Mouse (Mus musculus) forebrain, embryonic 15.5 days (tissue): ENCODE measurements around the gene Tbc1d14. TPM values are rescaled to one million over a fixed set of nuclear protein-coding genes. Genes with fewer than 3 reads are reported as not detected.

Experiments used
- ATAC-seq: fragments of 200-750 bp; cut with Nextera tagmentation; replicated peaks from 2 replicates; pipeline ENCODE4 v1.8.0; 2017; ENCODE audit warnings: mild to moderate bottlenecking, moderate TSS enrichment, moderate library complexity
- H3K27ac ChIP-seq: fragments of 300-500 bp; sonication (generic); replicated peaks from 2 replicates; pipeline ENCODE4 v1.5.1; 2015; ENCODE audit warnings: mild to moderate bottlenecking, inconsistent platforms
- H3K27me3 ChIP-seq: fragments of 300-500 bp; sonication (generic); 2 replicates; pipeline ENCODE4 v1.6.1; 2015; ENCODE audit warnings: inconsistent platforms
- H3K36me3 ChIP-seq: fragments of 300-500 bp; sonication (generic); 2 replicates; pipeline ENCODE4 v1.6.1; 2015; ENCODE audit warnings: mild to moderate bottlenecking, inconsistent platforms
- H3K4me1 ChIP-seq: fragments of 300-500 bp; sonication (generic); 2 replicates; pipeline ENCODE4 v1.6.1; 2015; ENCODE audit warnings: inconsistent platforms
- H3K4me2 ChIP-seq: fragments of 300-500 bp; sonication (generic); replicated peaks from 2 replicates; pipeline ENCODE4 v1.6.1; 2015; ENCODE audit warnings: mild to moderate bottlenecking, inconsistent platforms
- H3K4me3 ChIP-seq: fragments of 300-500 bp; sonication (generic); 2 replicates; pipeline ENCODE4 v1.5.1; 2015; ENCODE audit warnings: mild to moderate bottlenecking, inconsistent platforms
- H3K9ac ChIP-seq: fragments of 300-500 bp; sonication (generic); replicated peaks from 2 replicates; pipeline ENCODE4 v1.6.1; 2015; ENCODE audit warnings: mild to moderate bottlenecking, inconsistent platforms
- H3K9me3 ChIP-seq: fragments of 300-500 bp; sonication (generic); 2 replicates; pipeline ENCODE4 v1.6.1; 2016; ENCODE audit warnings: inconsistent platforms
- WGBS: fragments of 180-500 bp; shearing (Covaris S2); methylation state at CpG from one replicate; pipeline ENCODE4 v1.1.7; 2015; ENCODE audit warnings: mixed read lengths; 5-methylcytosine and 5-hydroxymethylcytosine counted together
- polyA plus RNA-seq: library from polyadenylated mRNA; unstranded; fragments of >200 nt; fragmentation: Nextera tagmentation; extraction: Ambion mirVana; gene quantifications from 2 replicates; pipeline ENCODE4 v1.2.1, GENCODE M21; 2015

Gene Tbc1d14
- polyA plus RNA-seq, 1 experiment from 2014 or later: 104 TPM

DNA sequence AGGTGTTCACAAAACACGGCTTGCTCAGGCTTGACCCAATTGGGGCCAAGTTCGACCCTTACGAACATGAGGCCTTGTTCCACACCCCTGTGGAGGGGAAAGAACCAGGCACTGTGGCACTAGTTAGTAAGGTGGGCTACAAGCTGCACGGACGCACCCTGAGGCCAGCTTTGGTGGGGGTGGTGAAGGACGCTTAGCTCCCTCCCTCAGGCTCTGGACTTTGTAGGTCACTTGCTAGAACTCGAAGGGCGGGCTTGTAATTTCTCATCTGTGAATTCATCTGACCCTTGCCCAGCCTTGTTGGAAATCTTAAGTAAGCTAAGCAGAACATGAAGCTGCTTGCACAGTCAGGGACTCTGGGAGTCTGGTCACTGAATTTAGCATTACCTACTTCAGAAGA lies 121.9 kb downstream of the Tbc1d14 start:
- H3K9ac ChIP-seq: no peak overlapping the region
- 95% methylated on average over 8 of the region's 8 CpGs for WGBS
- H3K4me3 ChIP-seq: no peak overlapping the region
- H3K4me2 ChIP-seq: no peak overlapping the region
- ATAC-seq: no peak
- H3K4me1 ChIP-seq: peaks cover 3% of the 10 kb centered on the region
- H3K36me3 ChIP-seq: peaks cover 55% of the 10 kb centered on the region
- no peaks in the 10 kb centered on the region for H3K9me3 ChIP-seq
- H3K27me3 ChIP-seq: no peaks in the 10 kb centered on the region
- H3K27ac ChIP-seq: no peak overlapping the region

GRCm38 (mm10) chr5:36465889-36466288 lies 127.2 kb downstream of the Tbc1d14 start:
- no peak overlapping the region for H3K27ac ChIP-seq
- peaks cover 20% of the 10 kb centered on the region for H3K36me3 ChIP-seq
- peak overlapping the region; percentile 75 for H3K9ac ChIP-seq
- ATAC-seq: no peak
- no peaks in the 10 kb centered on the region for H3K27me3 ChIP-seq
- 34% methylated on average over 8 of the region's 8 CpGs for WGBS
- peaks cover 22% of the 10 kb centered on the region for H3K4me1 ChIP-seq
- peak overlapping the region; percentile 95 for H3K4me2 ChIP-seq
- H3K4me3 ChIP-seq: peak overlapping the region; percentile 87
- H3K9me3 ChIP-seq: no peaks in the 10 kb centered on the region

DNA sequence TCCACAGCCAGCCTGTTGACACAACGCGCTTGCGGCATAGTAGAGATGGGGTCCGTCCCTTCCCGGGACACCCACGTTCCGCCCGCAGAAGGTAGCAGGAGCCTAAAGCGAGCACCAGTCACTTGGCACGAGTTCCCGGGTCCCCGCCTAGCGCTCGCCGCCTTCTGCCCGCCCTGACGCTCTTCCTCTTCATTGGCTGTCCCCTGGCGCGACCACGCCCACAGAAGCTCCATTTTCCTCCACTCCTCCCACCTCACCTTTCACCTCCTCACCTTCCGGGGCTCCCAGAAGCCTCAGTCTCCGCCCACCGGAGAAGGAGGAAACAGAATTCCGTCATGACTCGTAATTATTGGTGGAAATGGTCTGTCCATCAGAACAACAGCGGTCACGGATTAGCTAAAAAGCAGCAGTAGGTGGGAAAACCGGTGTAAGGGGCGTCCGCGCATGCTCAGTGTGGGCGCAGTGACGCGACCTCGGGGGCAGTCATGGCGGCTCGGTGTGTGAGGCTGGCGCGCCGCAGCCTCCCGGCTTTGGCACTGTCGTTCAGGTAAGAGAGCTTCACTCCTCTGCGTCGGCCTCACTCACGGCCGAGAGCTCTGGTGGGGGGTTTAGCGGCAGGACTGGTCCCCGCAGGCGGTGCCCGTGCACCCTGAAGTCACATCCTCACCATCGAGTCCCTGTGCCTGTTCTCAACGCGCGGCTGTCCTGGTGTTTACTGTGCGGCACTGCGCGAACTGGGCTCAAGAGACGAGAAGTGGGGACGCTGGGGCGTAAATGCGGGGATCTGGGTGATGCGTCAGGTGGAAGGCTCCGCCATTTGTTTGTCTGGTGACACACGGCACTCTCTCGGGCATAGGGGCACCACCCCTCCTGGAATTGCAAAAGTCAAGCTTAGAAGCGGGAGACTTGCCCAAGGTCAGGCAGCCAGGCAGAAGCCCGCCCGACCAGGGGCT lies 128.1 kb downstream of the Tbc1d14 start, which contains the start of gene Grpel1:
TSS of gene Grpel1 (plus strand) at position 290 of the 953 bp plus-strand sequence.
- H3K9me3 ChIP-seq: no peaks in the 10 kb centered on the region
- H3K4me1 ChIP-seq: peaks cover 22% of the 10 kb centered on the region
- H3K4me2 ChIP-seq: peak within 1 kb of the TSS; percentile 95
- WGBS: under 1% methylated on average over 68 of the region's 68 CpGs
- peak; percentile 96 for ATAC-seq
- H3K9ac ChIP-seq: peak within 1 kb of the TSS; percentile 75
- no peaks in the 10 kb centered on the region for H3K27me3 ChIP-seq
- peaks cover 11% of the 10 kb centered on the region for H3K36me3 ChIP-seq
- H3K4me3 ChIP-seq: peak within 1 kb of the TSS; percentile 87
- peak within 1 kb of the TSS; percentile 73 for H3K27ac ChIP-seq

DNA sequence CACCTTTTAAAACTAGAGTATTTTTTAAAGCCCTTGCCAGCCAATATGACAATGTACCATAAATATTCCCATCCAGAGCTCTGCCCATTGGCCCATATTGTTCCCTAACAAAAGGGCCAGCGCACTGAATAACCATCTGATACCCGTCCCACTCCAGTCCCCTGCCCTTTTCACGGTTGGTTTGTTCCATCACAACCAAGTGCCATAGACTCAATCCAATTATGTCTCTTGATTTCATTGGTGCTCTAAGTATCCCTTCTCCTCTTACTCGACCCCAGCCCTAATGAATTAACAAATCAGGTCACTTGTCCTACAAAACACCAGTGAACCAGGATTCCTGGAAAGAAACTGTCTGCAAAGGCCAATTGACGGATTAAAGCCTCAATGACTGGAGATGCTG lies 129.7 kb downstream of the Tbc1d14 start:
- H3K9me3 ChIP-seq: no peaks in the 10 kb centered on the region
- H3K27ac ChIP-seq: no peak overlapping the region
- no peak overlapping the region for H3K9ac ChIP-seq
- ATAC-seq: no peak
- H3K27me3 ChIP-seq: no peaks in the 10 kb centered on the region
- H3K4me1 ChIP-seq: peaks cover 22% of the 10 kb centered on the region
- no peak overlapping the region for H3K4me2 ChIP-seq
- WGBS: 10% methylated on average over 5 of the region's 5 CpGs
- H3K4me3 ChIP-seq: no peak overlapping the region
- peaks cover 1% of the 10 kb centered on the region; the same call in 1 of the 2 replicates for H3K36me3 ChIP-seq

GRCm38 (mm10) chr5:36462810-36463209 lies 130.3 kb downstream of the Tbc1d14 start:
- no peaks in the 10 kb centered on the region for H3K9me3 ChIP-seq
- no peaks in the 10 kb centered on the region for H3K27me3 ChIP-seq
- no peaks in the 10 kb centered on the region for H3K36me3 ChIP-seq
- no peak overlapping the region for H3K27ac ChIP-seq
- no peak overlapping the region for H3K4me2 ChIP-seq
- 11% methylated on average over 7 of the region's 7 CpGs for WGBS
- ATAC-seq: no peak
- H3K4me3 ChIP-seq: no peak overlapping the region
- peaks cover 22% of the 10 kb centered on the region for H3K4me1 ChIP-seq
- H3K9ac ChIP-seq: no peak overlapping the region

- Histone ChIP-seq H3K4me2 (no peak overlapping the region), H3K4me1 (peaks cover 19% of the 10 kb centered on the region), H3K4me3 (no peak overlapping the region), H3K9me3 (no peaks in the 10 kb centered on the region), H3K27me3 (no peaks in the 10 kb centered on the region), H3K36me3 (no peaks in the 10 kb centered on the region), H3K9ac (no peak overlapping the region), H3K27ac (no peak overlapping the region)
- no peak for ATAC-seq
- 72% methylated on average over 2 of the region's 2 CpGs for WGBS
These were observed 131.8 kb downstream of the Tbc1d14 start for GRCm38 (mm10) chr5:36461231-36461630.

DNA sequence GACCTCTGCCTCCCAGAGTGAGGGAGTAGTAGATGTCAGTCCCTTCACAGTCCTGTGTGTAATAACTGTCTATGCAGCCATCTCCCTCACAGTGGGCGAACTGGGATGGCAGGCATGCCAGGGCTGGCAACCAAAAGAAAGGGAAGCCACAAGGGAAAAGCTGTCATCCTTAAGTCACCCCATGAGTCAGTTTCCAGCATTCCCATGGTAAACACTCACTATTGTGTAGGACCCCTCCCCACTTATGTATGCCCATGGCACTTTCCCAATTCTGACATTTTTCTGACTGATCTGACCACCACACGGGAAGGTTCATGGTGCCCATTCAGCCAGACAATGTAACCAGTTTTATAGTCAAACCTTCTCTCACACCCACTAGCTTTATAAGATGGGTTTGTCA lies 132.4 kb downstream of the Tbc1d14 start:
- Histone ChIP-seq H3K9ac (no peak overlapping the region), H3K4me3 (no peak overlapping the region), H3K27ac (no peak overlapping the region), H3K36me3 (no peaks in the 10 kb centered on the region), H3K27me3 (no peaks in the 10 kb centered on the region), H3K4me1 (peaks cover 14% of the 10 kb centered on the region), H3K4me2 (no peak overlapping the region), H3K9me3 (no peaks in the 10 kb centered on the region)
- 84% methylated on average over 2 of the region's 2 CpGs for WGBS
- no peak for ATAC-seq

DNA sequence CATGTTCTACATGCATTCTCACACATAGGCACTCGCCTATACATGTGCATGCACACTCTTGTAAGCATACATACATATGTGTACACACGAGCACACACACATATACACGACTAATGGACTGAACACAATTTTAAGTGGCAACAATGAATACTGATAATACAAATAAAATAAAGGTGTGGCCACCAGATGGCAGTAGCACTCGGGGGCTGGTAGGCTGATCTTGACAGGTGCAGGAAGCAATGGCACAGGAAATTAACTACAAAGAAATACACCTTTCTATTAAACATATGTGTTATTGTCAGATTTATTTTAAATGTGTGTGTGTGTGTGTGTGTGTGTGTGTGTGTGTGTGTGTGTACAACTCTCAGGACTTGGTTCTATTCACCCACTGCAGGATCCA lies 134.2 kb downstream of the Tbc1d14 start:
- WGBS: 16% methylated on average over 4 of the region's 4 CpGs
- Histone ChIP-seq H3K4me1 (peaks cover 6% of the 10 kb centered on the region), H3K4me2 (no peak overlapping the region), H3K27me3 (no peaks in the 10 kb centered on the region), H3K36me3 (no peaks in the 10 kb centered on the region), H3K4me3 (no peak overlapping the region), H3K9me3 (no peaks in the 10 kb centered on the region), H3K27ac (no peak overlapping the region), H3K9ac (no peak overlapping the region)
- ATAC-seq: no peak

- WGBS: 71% methylated on average over 4 of the region's 4 CpGs
- no peak for ATAC-seq
- no peaks in the 10 kb centered on the region for H3K36me3 ChIP-seq
- H3K4me2 ChIP-seq: no peak overlapping the region
- no peaks in the 10 kb centered on the region for H3K4me1 ChIP-seq
- H3K9ac ChIP-seq: no peak overlapping the region
- H3K27ac ChIP-seq: no peak overlapping the region
- no peak overlapping the region for H3K4me3 ChIP-seq
- H3K27me3 ChIP-seq: no peaks in the 10 kb centered on the region
- H3K9me3 ChIP-seq: no peaks in the 10 kb centered on the region
These were observed 135.4 kb downstream of the Tbc1d14 start for GRCm38 (mm10) chr5:36457706-36458105.

DNA sequence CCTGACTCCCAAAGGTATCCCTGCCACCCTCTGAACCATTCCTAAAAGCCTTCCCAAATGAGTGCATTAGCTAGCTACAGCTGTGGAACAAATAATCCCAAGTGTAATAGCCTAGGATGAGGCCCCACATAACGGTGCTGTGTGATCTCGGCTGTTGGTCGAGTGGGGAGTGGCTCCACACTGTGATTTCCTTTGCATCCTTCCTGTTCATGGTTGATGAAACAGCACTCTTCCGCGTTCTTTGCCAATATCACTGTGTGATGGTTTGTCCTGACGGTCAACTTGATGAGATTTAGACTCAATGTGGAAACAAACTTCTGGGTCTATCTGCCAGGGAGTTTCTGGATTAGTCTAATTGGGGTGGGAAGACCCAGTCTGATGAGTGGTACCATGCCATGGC lies 140.3 kb downstream of the Tbc1d14 start:
- H3K36me3 ChIP-seq: no peaks in the 10 kb centered on the region
- H3K27ac ChIP-seq: no peak overlapping the region
- ATAC-seq: no peak
- no peak overlapping the region for H3K4me2 ChIP-seq
- no peak overlapping the region for H3K4me3 ChIP-seq
- no peaks in the 10 kb centered on the region for H3K27me3 ChIP-seq
- H3K9ac ChIP-seq: no peak overlapping the region
- WGBS: 84% methylated on average over 6 of the region's 6 CpGs
- H3K9me3 ChIP-seq: no peaks in the 10 kb centered on the region
- no peaks in the 10 kb centered on the region for H3K4me1 ChIP-seq

DNA sequence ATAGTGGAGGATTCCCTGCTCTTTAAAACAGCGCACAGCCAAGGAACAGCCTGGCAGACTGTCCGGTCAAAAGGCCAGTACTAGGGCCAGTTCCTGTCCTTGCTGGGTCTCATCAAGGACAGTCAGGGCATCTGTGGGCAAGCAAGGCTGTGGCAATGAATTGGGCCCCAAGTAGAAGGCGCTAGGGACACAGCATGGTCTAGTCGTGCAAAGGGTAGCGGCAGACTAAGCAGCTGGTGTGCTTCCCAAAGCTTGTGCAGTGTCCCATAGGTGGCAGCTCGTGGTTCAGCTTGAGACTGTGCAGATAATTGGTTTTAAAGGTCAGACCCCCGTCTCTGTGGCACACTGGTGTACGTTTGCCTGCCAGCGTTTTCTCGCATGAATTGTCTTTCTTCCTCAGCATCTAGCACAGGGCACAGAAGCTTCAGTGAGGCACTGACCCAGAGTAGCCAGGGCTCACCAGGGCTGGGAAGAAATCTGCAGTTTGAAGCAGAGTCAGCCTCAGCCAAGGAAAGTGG lies 141.1 kb downstream of the Tbc1d14 start:
- Histone ChIP-seq H3K27ac (no peak overlapping the region), H3K36me3 (no peaks in the 10 kb centered on the region), H3K9me3 (no peaks in the 10 kb centered on the region), H3K4me3 (no peak overlapping the region), H3K9ac (no peak overlapping the region), H3K4me2 (no peak overlapping the region), H3K27me3 (no peaks in the 10 kb centered on the region), H3K4me1 (no peaks in the 10 kb centered on the region)
- ATAC-seq: no peak
- 54% methylated on average over 10 of the region's 10 CpGs for WGBS

DNA sequence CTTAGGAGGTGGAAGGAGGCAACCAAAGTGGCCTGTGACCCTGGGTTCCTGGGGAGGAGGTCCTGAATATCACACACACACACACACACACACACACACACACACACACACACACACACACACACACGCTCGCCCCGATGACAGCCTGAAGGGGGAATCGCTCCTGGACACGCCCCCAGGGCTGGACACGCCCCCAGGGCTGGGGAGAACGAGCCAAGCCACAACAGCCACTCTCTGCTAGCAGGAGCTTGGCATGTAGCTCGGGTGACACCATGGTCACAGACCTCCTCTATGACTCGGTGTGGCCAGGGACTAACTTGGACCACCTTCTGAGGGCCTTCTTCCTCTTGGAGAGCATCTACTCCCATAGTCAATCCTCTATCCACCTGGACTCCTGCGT lies 142.0 kb downstream of the Tbc1d14 start:
- Histone ChIP-seq H3K4me3 (no peak overlapping the region), H3K27ac (no peak overlapping the region), H3K9me3 (no peaks in the 10 kb centered on the region), H3K27me3 (no peaks in the 10 kb centered on the region), H3K9ac (no peak overlapping the region), H3K4me2 (no peak overlapping the region), H3K36me3 (no peaks in the 10 kb centered on the region), H3K4me1 (no peaks in the 10 kb centered on the region)
- ATAC-seq: no peak
- WGBS: 19% methylated on average over 10 of the region's 10 CpGs
